Mouse (Mus musculus) embryonic fibroblast, embryonic 13.5 days (primary cell): ENCODE results near the gene Sptssa. TPM values are rescaled to one million over a fixed set of nuclear protein-coding genes. Genes with fewer than 3 reads are reported as not detected.
"Not testable (repeated sequence)": the region's sequence is repeated elsewhere in the genome, so short reads cannot be mapped to it uniquely, and the experiment has no call there.

ENCODE experiments used
- H3K27ac ChIP-seq: 2 replicates; pipeline ENCODE4 v1.5.1; 2012; ENCODE audit warnings: low read length, control low read depth, inconsistent platforms; ENCODE audit not compliant: insufficient read depth
- H3K4me1 ChIP-seq: 2 replicates; pipeline ENCODE4 v1.6.1; 2011; ENCODE audit warnings: low read length; ENCODE audit not compliant: control insufficient read depth, insufficient read depth
- H3K4me3 ChIP-seq: 2 replicates; pipeline ENCODE4 v1.5.1; 2011; ENCODE audit warnings: mild to moderate bottlenecking, control low read depth, low read length; ENCODE audit not compliant: insufficient read depth
- CTCF ChIP-seq: IDR thresholded peaks from 2 replicates; pipeline ENCODE4 v1.5.1; 2011; ENCODE audit warnings: mild to moderate bottlenecking, control low read depth, low read length, moderate library complexity, borderline replicate concordance; ENCODE audit not compliant: insufficient read depth
- POLR2A ChIP-seq: IDR thresholded peaks from 2 replicates; pipeline ENCODE4 v1.6.1; 2011; ENCODE audit warnings: low read depth, mild to moderate bottlenecking, control low read depth, low read length, moderate library complexity
- polyA plus RNA-seq: library from polyadenylated mRNA; stranded (reverse); fragments of >200 nt; gene quantifications from 2 replicates; pipeline ENCODE4 v1.2.4, GENCODE M21; 2011; ENCODE audit warnings: low read depth; ENCODE audit not compliant: missing spikeins, insufficient read length

Gene Sptssa
- polyA plus RNA-seq, 1 experiment = 68.0 TPM

GRCm38 (mm10) chr12:54683182-54683581 is 26.8 kb upstream of the Sptssa start:
- H3K4me1 ChIP-seq = no peaks in the 10 kb centered on the region
- H3K27ac ChIP-seq = no peak overlapping the region
- no peak overlapping the region for H3K4me3 ChIP-seq
- TF ChIP-seq CTCF (peak; percentile 36; the same call in 1 of the 2 replicates), POLR2A (no peak)

DNA sequence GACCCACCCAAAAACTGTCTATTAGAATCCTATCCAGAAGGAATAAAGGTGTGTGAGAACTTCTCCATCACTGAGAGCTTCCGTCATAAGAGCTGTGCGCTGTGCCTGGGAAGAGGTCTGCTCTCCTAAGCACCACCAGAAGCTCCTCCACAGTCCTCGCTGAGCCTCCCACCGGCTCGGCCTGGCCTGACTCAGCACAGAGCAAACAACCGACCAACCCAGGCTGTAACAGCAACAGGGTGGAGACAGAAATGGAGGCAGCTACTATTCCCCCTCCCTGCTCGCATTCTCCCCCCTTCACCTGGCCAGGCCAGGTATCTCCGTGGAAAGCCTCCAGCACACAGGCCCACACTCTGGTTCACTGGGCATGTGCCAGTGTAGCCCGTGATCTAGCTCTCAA is 20.3 kb upstream of the Sptssa start:
- Histone ChIP-seq H3K4me1 (no peaks in the 10 kb centered on the region), H3K4me3 (no peak overlapping the region), H3K27ac (no peak overlapping the region)
- no peak for TF ChIP-seq POLR2A

DNA sequence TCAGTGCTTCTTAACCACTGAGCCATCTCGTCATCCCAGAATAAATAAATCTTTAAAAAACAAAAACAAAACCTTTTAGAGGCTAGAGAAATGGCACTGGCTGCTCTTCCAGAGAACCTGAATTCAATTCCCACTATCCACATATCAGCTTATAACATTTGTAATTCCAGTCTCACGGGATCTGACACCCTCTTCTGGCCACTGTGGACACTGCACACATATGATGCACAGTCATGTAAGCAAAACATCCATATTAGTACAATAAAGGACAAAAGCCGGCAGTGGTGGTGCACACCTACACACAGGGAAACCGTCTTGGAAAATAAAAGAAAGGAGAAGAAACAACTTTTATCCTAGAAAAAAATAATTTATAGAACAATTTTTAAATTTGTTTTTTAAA is 19.0 kb upstream of the Sptssa start:
- Histone ChIP-seq H3K4me3 (no peak overlapping the region), H3K27ac (no peak overlapping the region), H3K4me1 (no peaks in the 10 kb centered on the region)
- no peak for TF ChIP-seq CTCF
- no peak for TF ChIP-seq POLR2A

GRCm38 (mm10) chr12:54671262-54671661 is 14.9 kb upstream of the Sptssa start:
- Histone ChIP-seq H3K4me1 (no peaks in the 10 kb centered on the region), H3K4me3 (no peak overlapping the region), H3K27ac (no peak overlapping the region)
- TF ChIP-seq CTCF (no peak), POLR2A (no peak)

- Histone ChIP-seq H3K4me1 (no peaks in the 10 kb centered on the region), H3K27ac (no peak overlapping the region), H3K4me3 (no peak overlapping the region)
- TF ChIP-seq CTCF (no peak), POLR2A (no peak)
These were observed 11.8 kb upstream of the Sptssa start for GRCm38 (mm10) chr12:54668141-54668540.

DNA sequence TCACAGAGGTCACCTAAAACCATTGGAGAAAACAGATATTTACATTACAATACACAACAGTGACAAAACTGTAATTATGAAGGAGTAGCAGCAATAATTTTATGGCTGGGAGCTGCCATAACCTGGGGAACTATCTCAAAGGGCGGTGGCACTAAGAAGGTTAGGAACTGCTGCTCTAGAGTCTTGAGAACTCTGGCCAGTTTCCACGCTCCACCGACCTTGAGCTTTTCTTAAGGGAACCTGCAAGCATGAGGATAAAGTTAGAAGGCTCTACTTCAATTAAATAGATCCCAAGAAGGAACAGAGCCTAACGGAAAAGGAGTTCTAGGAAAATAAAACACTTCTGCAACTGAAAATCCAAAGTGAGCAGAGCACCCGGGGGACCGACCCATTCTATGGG is 9.2 kb upstream of the Sptssa start:
- H3K27ac ChIP-seq = no peak overlapping the region
- H3K4me1 ChIP-seq = no peaks in the 10 kb centered on the region
- TF ChIP-seq POLR2A = no peak
- TF ChIP-seq CTCF = no peak
- no peak overlapping the region for H3K4me3 ChIP-seq

- H3K27ac ChIP-seq, H3K4me1 ChIP-seq, H3K4me3 ChIP-seq: not testable (repeated sequence)
These were observed 5.1 kb upstream of the Sptssa start for GRCm38 (mm10) chr12:54661470-54661869.

GRCm38 (mm10) chr12:54659901-54660300 is 3.5 kb upstream of the Sptssa start:
- Histone ChIP-seq H3K4me1 (peaks cover 3% of the 10 kb centered on the region), H3K27ac (no peak overlapping the region), H3K4me3 (no peak overlapping the region)
- no peak for TF ChIP-seq CTCF
- TF ChIP-seq POLR2A = no peak

- H3K4me1 ChIP-seq = peaks cover 12% of the 10 kb centered on the region
- H3K4me3 ChIP-seq = no peak overlapping the region
- TF ChIP-seq CTCF = no peak
- no peak for TF ChIP-seq POLR2A
- no peak overlapping the region for H3K27ac ChIP-seq
These were observed 2.2 kb upstream of the Sptssa start for GRCm38 (mm10) chr12:54658425-54659092.

DNA sequence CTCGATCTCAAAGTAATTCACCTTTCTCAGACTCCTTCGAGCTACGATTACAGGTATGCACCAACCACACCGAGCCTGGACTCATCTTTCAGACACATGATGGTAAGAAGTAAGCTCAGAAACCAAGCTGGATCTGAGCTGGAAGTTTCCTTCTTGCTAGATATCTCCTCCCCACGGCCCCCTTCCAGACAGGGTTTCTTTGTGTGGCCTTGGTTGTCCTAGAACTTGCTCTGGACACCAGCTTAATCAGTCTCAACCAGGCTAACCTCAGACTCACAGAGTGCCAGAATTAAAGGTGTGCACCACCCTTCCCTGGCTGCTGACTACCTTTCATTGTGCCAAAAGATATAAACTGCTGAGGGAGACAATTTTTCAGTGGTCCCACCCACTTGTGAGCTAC is 1.6 kb upstream of the Sptssa start:
- H3K4me3 ChIP-seq = no peak overlapping the region
- TF ChIP-seq POLR2A (no peak), CTCF (no peak)
- peaks cover 12% of the 10 kb centered on the region for H3K4me1 ChIP-seq
- no peak overlapping the region for H3K27ac ChIP-seq

DNA sequence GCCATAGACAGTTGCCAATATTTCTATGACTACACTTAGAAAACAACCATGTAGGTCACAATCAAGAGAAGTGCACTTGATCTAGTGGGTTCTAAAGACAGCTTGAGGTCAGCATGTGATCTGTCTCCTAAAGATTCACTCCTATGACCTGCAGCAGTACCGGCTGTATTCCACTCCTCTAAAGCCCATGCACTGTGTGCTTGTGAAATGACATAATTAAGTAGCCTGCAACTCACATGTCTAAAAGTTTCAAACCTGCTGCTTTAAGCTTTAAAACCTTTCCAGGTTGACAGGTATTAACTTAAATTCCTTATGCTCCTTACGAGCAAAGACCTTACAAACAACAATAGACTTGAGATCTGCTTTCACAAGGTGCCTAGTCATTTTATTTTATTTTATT is 853 bp upstream of the Sptssa start:
- no peak for TF ChIP-seq CTCF
- no peak for TF ChIP-seq POLR2A
- H3K4me3 ChIP-seq = no peak overlapping the region
- no peak overlapping the region for H3K27ac ChIP-seq
- peaks cover 12% of the 10 kb centered on the region for H3K4me1 ChIP-seq
